Mouse (Mus musculus) lung, embryonic 16.5 days (tissue): ENCODE results near the gene Dpysl4. TPM values are rescaled to one million over a fixed set of nuclear protein-coding genes. Genes with fewer than 3 reads are reported as not detected.

Experiments
- ATAC-seq: fragments of 200-750 bp; cut with Nextera tagmentation; 2 replicates; pipeline ENCODE4 v1.8.0; 2017; ENCODE audit warnings: low read depth, mild to moderate bottlenecking, moderate library complexity
- H3K27ac ChIP-seq: fragments of 300-500 bp; sonication (generic); 2 replicates; pipeline ENCODE4 v1.5.1; 2014; ENCODE audit warnings: mild to moderate bottlenecking, control low read depth, low read length
- H3K27me3 ChIP-seq: fragments of 300-500 bp; sonication (generic); 2 replicates; pipeline ENCODE4 v1.6.1; 2014; ENCODE audit warnings: low read depth, low read length, mixed read lengths; ENCODE audit not compliant: control insufficient read depth, insufficient read depth
- H3K36me3 ChIP-seq: fragments of 300-500 bp; sonication (generic); 2 replicates; pipeline ENCODE4 v1.6.1; 2014; ENCODE audit warnings: low read length; ENCODE audit not compliant: control insufficient read depth, insufficient read depth
- H3K4me1 ChIP-seq: fragments of 300-500 bp; sonication (generic); replicated peaks from 2 replicates; pipeline ENCODE4 v1.6.1; 2014; ENCODE audit warnings: low read length, mixed read lengths; ENCODE audit not compliant: control insufficient read depth, insufficient read depth
- H3K4me2 ChIP-seq: fragments of 300-500 bp; sonication (generic); 2 replicates; pipeline ENCODE4 v1.6.1; 2014; ENCODE audit warnings: low read depth, low read length, control low read depth
- H3K4me3 ChIP-seq: fragments of 300-500 bp; sonication (generic); 2 replicates; pipeline ENCODE4 v1.5.1; 2014; ENCODE audit warnings: mild to moderate bottlenecking, low read length, control low read depth
- H3K9ac ChIP-seq: fragments of 300-500 bp; sonication (generic); 2 replicates; pipeline ENCODE4 v1.6.1; 2014; ENCODE audit warnings: low read length, control low read depth
- H3K9me3 ChIP-seq: fragments of 300-500 bp; sonication (generic); 2 replicates; pipeline ENCODE4 v1.6.1; 2016; ENCODE audit warnings: low read length; ENCODE audit not compliant: control insufficient read depth
- WGBS: fragments of 180-500 bp; shearing (Covaris S2); extraction: QIAGEN DNeasy Blood & Tissue Kit; methylation state at CpG from one replicate; pipeline ENCODE4 v1.1.7; 2014; 5-methylcytosine and 5-hydroxymethylcytosine counted together
- polyA plus RNA-seq: library from polyadenylated mRNA; unstranded; fragments of >200 nt; fragmentation: Nextera tagmentation; extraction: Ambion mirVana; gene quantifications from 2 replicates; pipeline ENCODE4 v1.2.1, GENCODE M21; 2015

The Dpysl4 gene
- polyA plus RNA-seq, 1 experiment from 2014 or later = 4.6 TPM

DNA sequence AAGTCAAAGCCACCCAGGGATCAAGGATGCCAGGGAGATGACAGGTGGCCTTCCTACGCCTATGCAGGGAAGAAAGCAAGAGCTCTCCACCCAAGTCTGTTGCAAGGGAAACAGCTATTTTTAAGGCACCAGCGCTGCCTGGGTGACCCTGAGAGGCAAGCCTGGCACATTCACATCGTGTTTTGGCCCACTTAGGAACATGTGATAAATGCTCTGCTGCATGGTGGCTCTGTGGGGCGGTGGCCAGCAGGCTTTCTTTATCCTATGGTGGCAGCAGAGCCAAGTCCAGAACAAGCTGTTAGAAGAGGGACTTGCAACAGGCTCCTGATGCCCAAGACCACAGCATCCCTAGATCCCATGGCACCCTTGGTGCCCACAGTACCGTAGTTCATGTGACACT is 49.4 kb downstream of the Dpysl4 start:
- whole genome bisulfite sequencing = 70% methylated on average over 5 of the region's 5 CpGs
- H3K27ac ChIP-seq = no peak overlapping the region

DNA sequence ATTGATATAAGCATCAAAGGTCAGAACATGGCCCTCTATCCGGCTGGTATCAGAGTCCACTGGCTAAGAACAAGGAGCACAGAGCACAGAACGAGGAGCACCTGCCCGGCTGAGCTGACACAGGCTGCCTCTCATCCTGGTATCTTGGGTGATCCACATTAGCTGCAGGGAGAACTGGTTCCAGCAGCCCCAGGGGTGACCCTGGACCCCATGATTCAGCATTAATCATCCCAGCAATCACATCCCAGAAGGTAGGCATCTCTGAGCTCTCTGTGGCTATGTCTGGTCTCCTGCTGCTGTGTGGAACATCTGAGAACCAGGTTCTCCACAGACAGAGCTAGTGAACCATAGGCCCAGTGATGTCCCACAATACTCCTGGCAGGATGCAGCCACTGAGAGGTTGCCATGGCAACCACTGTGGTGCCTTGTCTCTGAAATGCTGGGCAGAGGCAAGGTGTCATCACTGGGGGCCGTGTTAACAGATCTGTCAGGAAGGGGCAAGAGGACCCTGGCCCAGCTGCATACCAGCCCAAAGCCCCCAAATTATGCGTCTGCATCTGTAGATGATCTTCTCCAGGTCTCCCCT is 51.2 kb downstream of the Dpysl4 start:
- no peaks in the 10 kb centered on the region for H3K36me3 ChIP-seq
- no peak overlapping the region for H3K4me2 ChIP-seq
- H3K27ac ChIP-seq = no peak overlapping the region
- H3K9me3 ChIP-seq = no peaks in the 10 kb centered on the region
- H3K4me1 ChIP-seq = no peaks in the 10 kb centered on the region
- ATAC-seq = no peak
- H3K9ac ChIP-seq = no peak overlapping the region
- WGBS = 46% methylated on average over 5 of the region's 5 CpGs
- no peaks in the 10 kb centered on the region for H3K27me3 ChIP-seq
- no peak overlapping the region for H3K4me3 ChIP-seq

More for the DNA sequence above, 49.4 kb downstream of the Dpysl4 start:
- H3K4me2 ChIP-seq = no peak overlapping the region
- ATAC-seq = no peak
- no peak overlapping the region for H3K9ac ChIP-seq
- no peaks in the 10 kb centered on the region for H3K36me3 ChIP-seq
- no peak overlapping the region for H3K4me3 ChIP-seq
- no peaks in the 10 kb centered on the region for H3K4me1 ChIP-seq
- no peaks in the 10 kb centered on the region for H3K9me3 ChIP-seq
- H3K27me3 ChIP-seq = no peaks in the 10 kb centered on the region

DNA sequence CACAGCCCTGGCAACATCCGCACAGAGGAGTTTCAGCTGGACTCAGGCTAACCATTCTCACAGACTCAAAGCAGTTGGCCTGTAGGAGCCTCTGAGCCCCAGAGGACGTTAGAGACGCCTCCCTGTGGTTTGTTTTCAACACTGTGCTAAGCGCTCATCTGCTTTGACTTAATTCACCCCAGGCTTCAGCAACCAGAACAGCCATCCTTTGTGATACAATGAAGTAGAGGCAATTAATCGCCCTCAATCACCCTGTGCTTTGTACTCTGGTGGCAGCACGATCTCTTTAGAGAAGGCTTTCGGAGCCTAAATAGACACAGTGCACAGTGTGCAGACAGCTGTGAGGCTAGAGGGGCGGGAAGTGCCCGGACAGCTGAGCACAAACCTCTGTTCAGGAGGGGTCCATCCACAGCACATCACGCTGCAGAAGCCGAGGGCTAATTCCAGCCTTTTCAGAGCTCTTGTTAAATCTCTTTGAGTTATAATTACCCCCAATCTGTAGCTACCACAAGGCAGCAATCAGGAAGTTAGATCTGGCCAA is 54.2 kb downstream of the Dpysl4 start:
- Histone ChIP-seq H3K36me3 (no peaks in the 10 kb centered on the region), H3K9me3 (no peaks in the 10 kb centered on the region), H3K4me1 (no peaks in the 10 kb centered on the region), H3K9ac (no peak overlapping the region), H3K27ac (no peak overlapping the region), H3K4me2 (no peak overlapping the region), H3K27me3 (no peaks in the 10 kb centered on the region), H3K4me3 (no peak overlapping the region)
- 40% methylated on average over 11 of the region's 11 CpGs for WGBS
- no peak for ATAC-seq

DNA sequence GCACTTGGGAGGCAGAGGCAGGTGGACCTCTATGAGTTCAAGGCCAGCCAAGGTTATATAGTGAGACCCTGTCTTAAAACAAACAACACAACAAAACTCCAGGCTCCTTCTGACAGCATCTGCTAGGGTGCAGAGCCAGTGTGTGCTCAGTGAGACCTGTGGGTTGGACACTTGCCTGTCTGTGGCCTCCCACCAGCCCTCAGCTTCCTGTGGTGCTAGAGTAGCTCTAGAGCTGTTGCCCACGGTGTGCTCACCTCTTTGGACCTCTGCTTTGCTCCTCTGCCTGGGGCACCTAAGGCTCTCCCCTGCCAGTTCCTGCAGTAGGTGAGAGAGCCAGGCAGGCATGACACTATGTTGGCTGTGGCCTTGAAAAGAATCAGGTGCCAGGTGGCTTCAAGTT is 58.0 kb downstream of the Dpysl4 start:
- H3K27me3 ChIP-seq = no peaks in the 10 kb centered on the region
- H3K36me3 ChIP-seq = no peaks in the 10 kb centered on the region
- H3K4me2 ChIP-seq = no peak overlapping the region
- H3K27ac ChIP-seq = no peak overlapping the region
- 48% methylated on average over 1 of the region's 1 CpGs for WGBS
- H3K4me3 ChIP-seq = no peak overlapping the region
- H3K9me3 ChIP-seq = no peaks in the 10 kb centered on the region
- peaks cover 5% of the 10 kb centered on the region; the same call in 1 of the 2 replicates for H3K4me1 ChIP-seq
- no peak for ATAC-seq
- no peak overlapping the region for H3K9ac ChIP-seq

GRCm38 (mm10) chr7:139145891-139146290 is 60.1 kb downstream of the Dpysl4 start:
- Histone ChIP-seq H3K27me3 (no peaks in the 10 kb centered on the region), H3K4me2 (no peak overlapping the region), H3K27ac (no peak overlapping the region), H3K9me3 (no peaks in the 10 kb centered on the region), H3K36me3 (no peaks in the 10 kb centered on the region), H3K4me1 (peaks cover 5% of the 10 kb centered on the region; the same call in 1 of the 2 replicates), H3K4me3 (no peak overlapping the region), H3K9ac (no peak overlapping the region)
- ATAC-seq = no peak
- 53% methylated on average over 7 of the region's 7 CpGs for WGBS

GRCm38 (mm10) chr7:139147360-139147759 is 61.6 kb downstream of the Dpysl4 start:
- Histone ChIP-seq H3K4me1 (peaks cover 5% of the 10 kb centered on the region; the same call in 1 of the 2 replicates), H3K9ac (no peak overlapping the region), H3K27me3 (no peaks in the 10 kb centered on the region), H3K4me3 (no peak overlapping the region), H3K27ac (no peak overlapping the region), H3K36me3 (no peaks in the 10 kb centered on the region), H3K4me2 (no peak overlapping the region), H3K9me3 (no peaks in the 10 kb centered on the region)
- WGBS = 15% methylated on average over 4 of the region's 4 CpGs
- no peak for ATAC-seq

GRCm38 (mm10) chr7:139149373-139149772 is 63.6 kb downstream of the Dpysl4 start:
- Histone ChIP-seq H3K4me1 (peaks cover 5% of the 10 kb centered on the region; the same call in 1 of the 2 replicates), H3K27ac (no peak overlapping the region), H3K4me3 (no peak overlapping the region), H3K4me2 (no peak overlapping the region), H3K27me3 (no peaks in the 10 kb centered on the region), H3K9ac (no peak overlapping the region), H3K9me3 (no peaks in the 10 kb centered on the region), H3K36me3 (no peaks in the 10 kb centered on the region)
- ATAC-seq = no peak
- 37% methylated on average over 7 of the region's 7 CpGs for WGBS

DNA sequence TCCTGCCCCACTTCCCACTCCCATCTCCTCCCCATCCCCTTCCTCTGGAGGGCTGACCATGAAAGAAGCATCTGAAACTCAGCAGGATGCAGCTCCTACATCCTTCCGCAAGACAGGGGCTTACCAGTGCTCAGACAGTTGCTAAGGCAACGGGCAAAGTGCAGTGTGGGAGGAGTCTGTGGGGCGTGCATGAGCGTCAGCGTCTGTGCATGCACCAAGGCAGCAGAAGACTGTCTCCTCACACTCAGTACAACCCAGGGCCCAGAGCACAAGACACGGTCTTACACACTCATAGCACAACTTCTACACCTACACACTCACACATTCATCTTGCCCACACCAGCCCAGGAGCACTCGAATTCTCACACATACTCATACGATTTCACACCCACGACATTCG is 65.3 kb downstream of the Dpysl4 start:
- 21% methylated on average over 10 of the region's 10 CpGs for WGBS
- H3K27ac ChIP-seq = no peak overlapping the region
- H3K9ac ChIP-seq = no peak overlapping the region
- H3K4me1 ChIP-seq = peaks cover 5% of the 10 kb centered on the region; the same call in 1 of the 2 replicates
- no peak overlapping the region for H3K4me3 ChIP-seq
- no peaks in the 10 kb centered on the region for H3K36me3 ChIP-seq
- H3K4me2 ChIP-seq = no peak overlapping the region
- peak; percentile 75; the same call in 1 of the 2 replicates for ATAC-seq
- H3K9me3 ChIP-seq = no peaks in the 10 kb centered on the region
- no peaks in the 10 kb centered on the region for H3K27me3 ChIP-seq
